Mouse (Mus musculus) ovary, postnatal 10 days (tissue): ENCODE measurements at regions not wholly inside any gene's neighbourhood (a gene's known extent, or its start where the extent isn't known, plus 50 kb on each side); places are given as distances from the start of the nearest gene placed in this dataset.

Source experiments
- DNase-seq: peaks from one replicate; pipeline ENCODE4 v3.0.0; 2022; ENCODE audit warnings: low spot score

DNA sequence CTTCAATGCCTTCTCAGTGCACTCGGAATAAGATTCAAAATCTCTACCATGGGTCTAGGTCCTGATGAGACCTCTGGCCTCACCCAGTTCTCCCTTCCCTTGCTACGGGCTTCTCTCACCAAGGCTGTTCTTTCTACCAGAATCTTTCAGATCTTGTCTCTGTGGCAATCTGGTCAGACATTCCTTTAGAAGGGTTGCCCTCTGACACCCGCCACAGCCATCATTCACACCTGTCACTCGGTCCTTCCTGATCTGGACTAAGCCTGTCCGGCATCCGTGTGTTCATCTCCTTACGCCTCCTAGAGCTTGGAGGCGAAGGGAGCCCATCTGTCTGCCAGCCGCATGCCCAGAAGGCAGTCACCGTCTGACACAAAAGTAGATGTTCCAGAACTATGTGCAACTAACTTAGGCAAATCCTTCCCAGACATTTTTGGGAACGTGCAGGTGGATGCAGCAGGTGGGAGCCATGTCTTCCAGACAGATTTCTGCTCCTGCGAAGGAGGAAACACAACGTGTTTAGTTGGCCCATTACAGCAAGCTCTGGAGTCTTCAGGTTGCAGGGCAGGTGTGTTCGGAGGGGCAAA lies 77.7 kb downstream of the Fam76b start:
- DNase-seq: no peak

DNA sequence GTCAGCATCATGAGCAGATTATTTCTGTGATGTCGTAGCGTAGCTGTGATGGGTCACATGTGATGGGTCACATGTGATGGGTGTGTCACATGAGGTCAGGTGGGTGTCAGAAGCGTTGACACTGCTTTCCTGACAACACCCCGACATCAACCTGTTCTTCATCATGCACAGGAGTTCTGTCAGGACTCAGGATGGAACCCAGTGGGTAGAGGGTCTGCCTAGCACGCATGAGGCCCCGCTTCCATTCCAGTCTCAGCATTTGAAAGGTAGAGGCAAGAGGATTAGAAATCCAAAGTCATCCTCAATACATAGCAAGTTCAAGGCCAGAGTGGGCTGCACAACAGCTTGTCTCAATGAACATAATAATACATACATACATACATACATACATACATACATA lies 79.2 kb downstream of the Fam76b start:
- DNase-seq: no peak

DNA sequence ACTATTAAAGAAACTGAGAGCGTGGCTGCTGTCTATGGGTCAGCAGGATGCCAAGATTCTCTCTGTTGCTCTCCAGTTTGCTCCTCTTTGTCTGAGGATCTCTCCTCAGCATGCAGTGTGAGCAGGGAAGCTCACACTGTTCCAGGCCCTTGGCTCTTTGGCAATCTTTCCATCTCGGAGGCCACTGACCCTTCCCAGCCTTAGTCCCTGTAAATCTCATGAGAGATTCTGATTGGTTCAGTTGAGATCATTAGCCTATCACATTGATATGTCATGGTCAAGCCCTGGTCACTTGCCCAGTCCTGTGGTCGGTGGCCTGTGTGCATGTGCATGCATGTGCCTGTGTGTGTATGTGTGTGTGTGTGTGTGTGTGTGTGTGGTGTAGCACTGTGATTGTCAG lies 82.1 kb downstream of the Fam76b start:
- DNase-seq: no peak

DNA sequence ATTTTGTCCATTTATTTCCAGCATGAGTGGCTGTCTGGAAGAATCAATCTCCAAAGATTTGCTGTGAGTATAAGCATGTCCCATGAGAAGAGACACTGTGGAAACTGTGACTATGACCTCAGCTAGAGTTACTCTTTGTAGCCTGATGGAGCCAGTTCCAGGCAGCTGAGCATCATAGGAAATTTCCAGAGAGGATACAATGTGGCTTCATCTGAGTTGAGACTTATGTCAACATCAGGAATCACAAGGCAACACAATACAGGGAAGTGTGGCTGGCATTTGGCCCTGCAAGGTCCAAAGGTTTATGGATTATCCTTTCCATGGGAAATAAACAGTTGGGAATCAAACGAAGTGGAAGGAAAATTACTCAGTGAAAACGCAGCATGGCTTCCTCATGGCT lies 82.6 kb downstream of the Fam76b start:
- no peak for DNase-seq

DNA sequence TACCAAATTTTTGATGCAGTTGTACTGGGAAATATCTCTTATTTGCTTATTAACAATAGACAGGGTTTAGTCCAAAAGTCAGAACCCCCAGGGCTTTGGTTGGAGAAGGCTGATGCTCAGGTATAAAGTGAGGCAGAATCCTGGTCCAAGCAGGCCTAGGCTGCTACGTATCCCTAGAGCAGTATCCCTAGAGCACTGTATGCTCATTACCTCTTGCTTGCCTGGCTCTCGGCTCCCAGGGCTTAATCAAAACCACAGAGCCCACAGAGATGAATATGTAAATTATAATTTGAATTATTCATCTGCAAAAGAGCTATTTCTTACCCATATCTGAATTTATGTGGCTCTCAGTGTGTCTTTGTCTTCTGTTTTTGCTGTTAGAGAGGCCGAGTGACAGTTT lies 85.9 kb downstream of the Fam76b start:
- no peak for DNase-seq

DNA sequence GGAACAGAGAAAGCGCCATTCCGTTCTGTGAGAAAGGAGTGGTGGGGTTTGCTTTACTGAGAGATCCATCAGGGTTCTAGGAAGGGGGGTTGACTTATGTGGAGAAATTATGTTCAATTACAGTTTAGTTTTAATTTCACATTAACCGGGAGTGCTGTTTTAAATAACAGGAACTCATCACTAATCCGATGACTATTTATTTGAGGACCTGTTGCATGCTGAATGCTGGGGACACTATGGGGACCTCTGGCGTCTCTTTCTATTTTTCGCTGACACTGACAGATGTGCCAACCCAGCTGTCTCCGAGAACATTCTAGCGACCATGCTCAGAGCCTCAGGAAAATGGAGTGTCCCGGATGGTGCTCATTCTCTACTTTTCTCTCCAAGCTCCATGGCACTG lies 86.6 kb downstream of the Fam76b start:
- no peak for DNase-seq

DNA sequence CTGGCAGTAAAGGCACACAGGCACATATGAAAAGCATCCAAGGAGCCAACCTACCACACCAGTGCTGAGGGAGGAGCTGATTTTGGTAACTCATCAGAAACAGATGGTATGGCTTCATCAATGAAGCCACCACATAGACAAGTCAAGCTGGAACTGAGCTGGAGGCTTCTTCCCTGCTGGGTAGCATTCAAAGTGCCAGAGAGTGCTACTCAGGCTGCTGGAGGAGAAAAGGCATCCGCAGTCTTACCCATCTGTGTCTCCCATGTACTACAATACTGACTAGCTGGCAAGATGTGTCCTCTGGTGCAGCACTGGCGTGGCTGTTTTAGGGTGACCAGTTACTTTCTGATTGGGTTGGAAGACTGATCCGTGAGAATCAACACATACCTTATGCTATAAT lies 87.3 kb downstream of the Fam76b start:
- no peak for DNase-seq

DNA sequence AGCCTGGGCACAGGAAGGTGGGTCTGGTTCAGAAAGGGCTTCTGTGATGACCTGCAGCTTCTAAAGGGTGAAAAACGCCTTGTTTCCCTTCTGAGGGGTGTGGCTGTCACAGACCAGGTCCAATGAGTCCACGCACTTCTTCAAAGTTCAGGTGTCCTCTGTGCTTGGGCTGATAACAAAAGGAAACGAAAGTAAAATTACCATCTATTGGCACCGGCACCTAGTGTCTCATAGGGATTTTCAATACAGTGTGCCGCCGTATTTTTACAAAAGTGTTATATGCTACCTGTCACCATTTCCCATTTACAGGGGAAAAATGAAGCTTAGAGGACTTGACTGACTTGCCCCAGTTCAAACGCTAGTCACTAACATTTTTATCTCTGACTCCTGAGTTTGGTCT lies 89.3 kb downstream of the Fam76b start:
- DNase-seq: no peak

DNA sequence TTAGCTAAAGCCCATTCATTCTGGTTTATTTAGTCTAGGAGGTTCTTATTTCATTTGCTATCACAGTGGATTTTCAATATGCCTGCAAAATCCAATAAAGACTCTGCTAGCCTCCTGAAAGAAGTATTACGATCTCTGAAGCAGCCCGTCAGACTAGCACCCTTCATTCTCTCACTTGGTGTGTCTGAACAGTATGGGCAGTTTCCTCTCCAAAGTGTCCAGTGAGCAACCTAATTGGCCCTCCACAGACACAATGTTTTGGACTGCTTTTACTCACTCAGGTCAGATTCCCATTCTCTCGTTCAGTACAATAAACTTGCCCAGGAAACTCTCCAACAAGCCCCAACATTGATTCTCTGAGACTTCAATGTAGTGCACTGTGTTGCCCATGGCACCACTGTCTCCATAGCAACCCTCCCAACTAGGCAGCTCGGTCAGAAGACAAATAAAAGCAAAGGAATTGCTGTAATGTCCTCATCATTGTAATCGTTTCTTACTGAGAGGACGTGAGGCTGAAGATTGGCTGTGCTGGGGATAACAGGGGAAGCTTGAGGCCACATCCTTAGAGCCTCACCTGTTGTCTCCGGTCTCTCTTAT lies 91.2 kb downstream of the Fam76b start:
- no peak for DNase-seq

DNA sequence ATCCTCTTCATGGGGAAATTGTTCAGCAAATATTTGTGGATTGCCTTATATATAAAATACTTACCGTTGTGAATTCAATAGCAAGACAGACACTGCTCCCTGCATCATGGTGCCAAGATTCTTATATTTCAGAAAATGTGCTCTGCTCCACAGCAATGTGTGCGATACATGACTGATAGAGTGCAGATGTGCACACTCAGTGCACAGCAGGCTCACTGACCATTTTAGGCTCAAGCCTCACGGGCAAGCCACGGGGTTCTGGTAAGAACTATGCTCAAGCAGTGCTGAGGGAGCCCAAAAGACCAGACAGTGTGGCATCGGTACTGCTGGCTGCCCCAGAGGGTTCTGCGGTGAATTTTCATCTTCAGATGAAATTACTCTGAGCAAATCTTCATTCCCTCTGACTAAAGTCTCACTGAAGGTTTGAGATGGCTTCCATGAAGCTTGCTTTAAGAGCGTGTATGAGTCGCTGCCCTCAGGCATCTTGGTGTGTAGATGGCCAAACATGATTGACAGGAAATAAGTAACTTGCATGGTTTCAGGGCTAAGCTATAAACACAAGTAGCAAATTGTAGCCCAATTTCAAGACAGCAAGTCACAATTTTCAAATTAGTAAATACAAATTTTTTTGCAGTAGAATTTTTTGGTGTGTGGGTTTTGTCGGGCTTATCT lies 92.4 kb downstream of the Fam76b start:
- DNase-seq: no peak

DNA sequence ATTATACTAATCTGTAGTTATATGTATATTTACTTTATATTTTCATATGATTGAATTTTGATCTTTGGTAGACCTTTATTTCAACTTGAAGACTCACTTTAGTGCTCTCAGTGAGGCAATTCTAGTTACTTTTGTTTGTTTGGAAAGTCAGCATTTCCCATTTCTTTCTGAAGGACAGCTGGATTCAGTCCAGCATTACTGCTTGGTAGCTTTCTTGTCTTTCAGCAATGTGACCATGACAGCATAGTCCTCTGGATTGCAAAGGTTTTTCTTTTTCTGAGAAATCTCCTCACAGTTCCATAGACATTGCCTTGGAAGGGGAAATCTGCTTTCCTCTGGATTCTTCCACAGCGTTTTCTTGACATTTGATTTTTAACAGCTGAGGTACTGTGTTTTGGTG lies 93.1 kb downstream of the Fam76b start:
- no peak for DNase-seq

DNA sequence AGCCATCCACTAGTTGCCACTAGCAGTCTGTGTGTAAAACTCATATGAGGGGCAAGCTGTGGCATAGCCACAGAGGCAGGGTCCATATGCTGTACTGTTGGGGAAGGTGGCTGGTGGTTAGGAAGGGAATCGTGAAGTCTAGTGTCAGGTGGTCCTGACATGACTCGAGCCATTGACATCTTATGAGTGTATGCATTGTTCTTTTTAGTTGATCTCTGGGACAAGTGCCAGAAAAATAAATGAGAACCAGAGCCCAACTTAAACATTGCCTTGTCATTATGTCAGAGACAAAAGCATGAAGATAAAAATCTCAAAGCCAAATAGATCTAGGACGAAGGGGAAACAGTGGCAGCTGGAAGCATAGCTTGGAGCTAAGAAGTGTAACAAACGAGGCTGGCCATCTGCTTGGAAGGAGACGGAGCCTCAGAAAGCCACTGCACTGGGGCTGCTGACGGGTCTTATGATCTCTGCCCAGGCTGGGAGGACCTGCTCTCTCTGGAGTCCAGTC lies 104.5 kb downstream of the Fam76b start:
- no peak for DNase-seq

DNA sequence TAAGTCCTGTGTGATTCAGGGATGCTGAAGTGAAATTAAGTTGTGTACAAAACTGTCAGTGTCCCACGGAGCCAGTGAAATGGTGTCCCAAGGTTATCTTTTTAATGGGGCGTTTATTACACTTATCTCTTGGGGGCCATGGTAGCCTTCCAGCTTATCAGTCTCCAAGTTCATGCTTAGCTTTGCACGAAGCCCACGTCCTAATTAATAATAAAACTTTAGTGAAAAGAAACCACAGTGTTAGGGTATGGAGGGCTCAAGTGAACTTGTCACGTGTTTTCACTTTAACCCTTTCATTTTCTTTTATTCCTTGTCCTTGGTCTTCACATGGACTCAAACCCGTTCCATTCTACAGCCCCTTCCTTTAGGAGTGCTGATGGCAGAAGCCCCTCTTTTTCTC lies 105.9 kb downstream of the Fam76b start:
- no peak for DNase-seq

DNA sequence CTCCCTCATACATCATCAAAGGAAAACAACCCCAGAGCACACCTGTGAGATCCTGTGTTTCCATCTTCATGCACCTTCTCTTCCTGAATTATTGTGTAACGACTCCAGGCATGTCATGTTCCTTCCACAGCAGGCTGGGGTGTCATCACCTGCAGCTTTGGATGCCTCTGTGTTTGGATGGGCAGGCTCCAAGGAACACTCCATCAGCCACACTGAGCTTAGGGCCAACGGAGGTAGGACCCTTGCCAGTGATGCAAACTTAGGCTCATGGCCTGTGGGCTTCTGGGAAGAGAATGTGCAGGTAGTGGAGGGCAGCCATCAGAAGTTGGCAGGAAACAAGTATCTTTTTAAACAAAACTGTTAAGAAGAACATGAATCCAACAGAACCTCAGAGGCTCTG lies 109.8 kb downstream of the Fam76b start:
- no peak for DNase-seq

DNA sequence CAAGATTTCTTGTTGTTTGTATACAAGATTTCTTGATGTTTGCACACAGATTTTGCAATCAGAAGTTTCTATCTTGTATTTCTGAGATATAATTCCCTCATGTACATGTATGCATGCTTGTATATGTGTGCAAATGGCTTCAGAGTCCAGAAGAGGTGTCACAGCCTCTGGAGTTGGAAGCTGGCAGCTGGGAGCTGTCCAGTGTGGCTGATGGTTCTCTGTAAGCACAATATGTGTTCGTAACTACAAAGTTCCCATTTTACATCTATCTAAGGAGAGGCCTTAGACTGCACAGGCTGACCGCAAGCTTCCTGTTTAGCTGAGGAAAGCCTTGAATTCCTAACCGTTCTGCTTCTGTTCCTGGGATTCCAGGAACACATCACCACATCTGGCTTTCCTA lies 119.0 kb downstream of the Fam76b start:
- DNase-seq: no peak

DNA sequence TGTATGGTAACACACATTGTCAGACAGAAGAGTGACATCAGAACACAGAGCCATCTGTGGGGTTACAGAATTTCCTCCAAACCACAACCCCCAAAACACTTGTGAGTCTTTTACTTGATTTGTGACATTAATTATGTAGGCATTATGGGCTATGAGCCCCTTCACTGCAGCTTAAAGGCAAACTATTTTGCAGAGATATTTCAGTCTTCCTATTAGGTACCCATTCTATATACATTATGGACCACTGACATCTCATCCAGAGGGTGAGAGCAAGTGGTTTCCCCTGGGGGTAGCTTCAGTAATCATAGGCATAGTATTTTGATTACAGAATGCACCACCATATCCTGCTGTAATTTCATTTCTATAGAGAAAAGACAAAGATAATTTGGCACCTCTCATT lies 124.6 kb downstream of the Fam76b start:
- DNase-seq: no peak

DNA sequence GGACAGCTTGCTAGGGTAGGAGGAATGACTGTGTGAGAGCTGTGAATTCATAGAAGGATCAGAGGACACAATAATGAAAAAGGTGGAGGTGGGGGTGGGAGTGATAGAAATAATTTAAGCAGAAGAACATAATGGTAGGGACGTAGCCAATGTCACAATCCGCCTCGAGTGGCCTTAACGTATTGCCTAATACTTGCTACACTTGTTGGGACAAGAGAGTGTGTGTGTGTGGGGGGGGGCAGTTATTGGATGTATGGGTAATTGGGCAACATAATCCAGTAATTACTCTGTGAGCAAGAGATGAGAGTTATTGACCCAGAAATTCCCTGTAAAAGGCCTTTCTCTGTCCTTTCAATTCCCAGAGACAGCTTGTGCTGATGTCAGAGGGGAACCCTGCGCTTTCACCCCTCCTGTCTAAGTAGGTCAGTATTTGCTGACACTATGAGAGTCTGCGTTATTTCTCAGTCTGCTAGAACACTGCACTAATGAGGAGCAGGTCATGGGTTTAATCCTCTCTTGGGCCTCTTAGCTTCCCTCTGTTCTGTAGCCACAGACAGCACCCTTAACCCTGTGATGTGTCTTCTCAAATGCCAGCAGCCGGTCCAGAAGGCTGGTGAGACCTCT lies 135.7 kb downstream of the Fam76b start:
- DNase-seq: no peak

DNA sequence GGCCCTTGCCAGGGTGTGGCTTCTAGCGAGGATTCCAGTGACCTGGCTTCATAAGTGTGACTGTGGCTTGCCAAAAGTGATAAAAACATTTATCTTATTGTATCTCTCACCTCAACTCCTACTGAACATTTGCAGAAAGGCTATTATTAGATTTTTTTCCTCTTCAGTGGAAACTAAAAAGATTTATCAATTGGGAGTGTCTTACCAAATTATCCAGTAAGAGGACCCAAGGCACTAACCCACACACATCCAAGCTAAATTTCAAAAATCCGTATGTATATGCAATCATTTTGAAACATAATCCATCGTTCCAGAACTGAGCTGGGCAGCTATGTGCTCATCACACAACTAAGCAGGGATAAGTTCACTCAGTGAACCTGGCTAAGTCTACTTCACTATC lies 136.3 kb downstream of the Fam76b start:
- DNase-seq: no peak

DNA sequence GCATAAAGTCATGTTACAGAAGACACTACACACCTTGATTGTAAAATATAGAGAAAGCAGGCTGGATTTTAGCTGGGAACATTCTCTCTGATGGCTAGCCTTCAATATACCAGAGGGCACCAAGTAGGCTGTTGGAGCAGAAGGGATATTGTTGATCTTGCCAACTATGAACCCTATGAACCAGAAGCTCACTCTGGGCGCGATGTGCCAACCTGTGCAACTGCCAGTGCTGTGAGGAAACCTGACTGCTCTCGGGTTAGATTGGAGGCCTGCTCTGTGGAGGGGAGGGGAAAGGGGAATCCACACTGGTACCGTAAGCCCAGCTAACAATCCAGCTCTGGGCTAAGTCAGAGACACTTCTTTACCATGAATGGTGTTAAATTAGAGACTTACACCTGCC lies 136.7 kb downstream of the Fam76b start:
- DNase-seq: no peak

DNA sequence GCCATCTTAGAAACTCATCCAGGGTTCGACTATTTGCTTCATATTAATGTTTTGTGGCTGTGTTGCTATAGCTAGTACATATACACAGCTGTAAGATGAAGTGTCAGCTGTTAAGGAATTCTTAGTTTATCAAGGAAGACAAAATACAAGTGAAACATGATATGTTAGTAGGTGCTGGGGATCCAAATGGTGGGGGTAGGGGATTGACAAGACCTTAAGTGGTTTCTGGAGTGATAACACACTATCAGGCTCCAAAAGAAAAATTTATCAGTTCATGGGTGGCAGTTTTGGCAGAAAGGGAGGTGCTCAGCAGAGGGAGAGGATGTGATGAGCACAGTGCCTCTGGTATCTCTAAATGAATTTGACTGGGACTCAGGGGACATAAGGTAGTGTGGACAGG lies 138.7 kb downstream of the Fam76b start:
- DNase-seq: no peak

DNA sequence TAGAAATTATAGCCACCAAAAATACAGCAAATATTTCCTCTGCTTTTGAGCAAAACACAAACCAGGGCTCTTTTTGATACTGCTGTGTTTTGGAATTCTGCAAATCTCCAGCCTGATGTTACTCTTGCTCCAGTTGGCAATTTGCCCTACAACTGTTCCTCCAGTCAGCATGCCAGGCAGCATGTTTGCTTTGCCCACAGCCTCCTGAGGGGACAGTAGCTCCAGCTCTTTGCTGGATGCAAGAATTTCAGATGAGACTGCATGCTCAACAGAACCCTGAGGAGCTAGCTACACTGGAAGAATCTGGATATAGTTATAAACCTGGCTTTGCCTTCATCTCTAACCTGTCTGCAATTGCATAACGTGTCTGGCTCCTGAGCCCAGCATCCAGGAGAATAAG lies 141.7 kb downstream of the Fam76b start:
- no peak for DNase-seq

DNA sequence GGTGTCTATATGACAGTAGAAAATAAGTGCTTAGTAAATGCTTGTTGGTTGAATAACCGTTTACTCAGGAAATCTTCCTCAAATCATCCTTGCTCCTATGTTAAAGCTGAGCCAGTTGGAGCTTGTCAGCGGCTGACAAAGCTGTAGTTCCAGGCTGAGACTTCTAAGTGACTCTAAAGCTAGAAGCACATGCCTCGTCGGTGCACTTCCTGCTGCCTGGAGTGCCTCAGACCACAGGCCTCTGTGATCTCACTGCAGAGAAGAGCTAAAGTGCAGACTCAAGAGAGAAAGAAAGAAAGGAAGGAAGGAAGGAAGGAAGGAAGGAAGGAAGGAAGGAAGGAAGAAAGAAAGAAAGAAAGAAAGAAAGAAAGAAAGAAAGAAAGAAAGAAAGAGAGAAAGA lies 146.1 kb downstream of the Fam76b start:
- DNase-seq: no peak

DNA sequence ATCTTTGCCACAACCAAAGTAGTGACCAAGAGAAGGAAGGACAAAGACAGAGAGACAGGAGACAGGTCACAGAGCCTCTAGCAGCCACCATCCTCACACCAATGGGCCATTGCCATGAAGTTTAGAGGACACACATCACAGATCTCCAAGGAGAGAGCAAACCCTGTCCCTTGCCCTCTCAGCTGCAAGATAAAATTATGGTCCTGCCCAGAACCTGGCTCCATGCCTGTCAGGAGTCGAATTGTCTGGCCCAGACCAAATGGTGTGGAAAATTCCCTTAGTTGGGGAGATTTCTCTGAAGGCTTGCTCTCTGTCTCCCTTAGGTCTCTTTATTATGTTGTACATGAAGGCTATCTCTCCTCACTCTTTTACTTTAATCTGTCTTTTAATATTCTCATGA lies 147.4 kb downstream of the Fam76b start:
- DNase-seq: no peak
